Mouse (Mus musculus): ENCODE data around the gene Agk.

Gene Agk

DNA sequence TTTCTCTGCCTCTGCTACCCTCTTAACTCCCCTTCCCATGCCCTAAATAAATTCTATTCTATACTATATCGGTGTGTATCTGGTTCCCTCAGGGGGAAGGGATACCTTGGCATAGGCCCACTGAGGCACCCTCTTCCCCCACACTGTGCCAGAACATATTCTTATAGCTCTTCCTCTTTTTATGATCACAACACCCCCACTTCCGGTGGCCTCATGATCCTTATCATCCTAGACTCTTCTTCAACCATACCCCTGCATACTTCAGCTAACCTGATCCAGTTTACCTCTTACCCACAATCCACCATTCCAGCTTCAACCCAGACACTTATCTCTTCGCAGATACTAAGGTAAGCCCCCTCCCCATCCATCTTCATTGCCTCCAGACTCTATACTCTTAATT is 86.1 kb downstream of the Agk start:
- no peak for DNase-seq (ENCODE audit: low spot score)

DNA sequence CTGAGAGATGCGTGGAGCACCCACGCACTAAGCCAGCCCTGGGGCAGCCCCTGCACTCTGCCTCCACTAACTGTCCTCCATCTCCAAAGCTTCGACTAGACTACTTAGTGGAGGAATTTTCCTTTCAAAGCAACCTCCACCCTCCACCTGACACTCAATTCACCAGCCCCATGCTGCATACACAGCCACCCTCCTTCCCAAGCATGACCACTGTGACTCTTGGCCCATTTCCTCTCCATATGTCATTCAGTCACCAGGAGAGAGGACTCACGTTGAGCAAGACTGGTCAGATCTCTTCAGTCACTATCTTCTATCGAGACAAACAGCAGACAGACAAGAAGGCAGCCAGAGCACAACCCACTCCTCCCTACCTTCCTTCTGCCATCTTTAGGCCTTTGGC is 88.1 kb downstream of the Agk start:
- no peak for DNase-seq (ENCODE audit: low spot score)

DNA sequence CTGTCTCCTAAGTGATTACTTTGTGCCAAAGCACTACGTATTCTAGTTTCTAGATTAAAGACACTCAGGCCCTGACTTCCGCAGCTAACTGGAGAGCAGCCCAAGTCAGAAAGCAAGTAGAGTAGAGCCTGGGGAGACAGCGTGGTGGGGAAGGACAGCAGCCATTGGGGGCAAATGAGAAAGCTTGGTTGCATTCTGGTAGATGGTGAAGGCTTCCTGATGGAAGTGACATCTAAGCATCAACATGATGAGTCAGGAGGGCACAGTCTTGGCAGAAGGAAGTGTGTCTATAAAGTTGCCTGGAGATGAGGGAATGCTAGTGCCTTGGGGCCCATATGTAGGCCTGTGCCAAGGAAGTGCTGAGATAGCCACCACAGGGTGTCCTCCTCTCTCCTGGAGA is 88.6 kb downstream of the Agk start:
- DNase-seq (ENCODE audit: low spot score) = no peak

DNA sequence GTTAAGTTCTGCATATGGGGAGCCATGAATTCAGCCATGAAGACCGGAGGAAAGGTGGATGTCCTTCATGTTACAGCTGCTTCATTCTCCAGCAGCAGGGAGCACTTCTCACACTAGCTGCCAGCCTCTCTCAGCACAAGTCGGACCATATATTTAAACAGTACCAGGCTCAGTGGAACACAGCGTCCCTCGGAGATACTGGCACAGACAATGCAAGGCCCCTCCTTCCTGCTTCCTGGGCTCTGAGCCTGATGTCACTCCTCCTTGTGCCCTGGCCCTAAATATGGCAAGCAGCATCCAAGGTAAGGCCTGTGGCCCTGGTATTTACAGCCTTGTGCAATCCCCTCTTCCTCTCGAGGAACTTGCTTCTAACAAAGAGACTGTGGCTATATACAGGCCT is 90.8 kb downstream of the Agk start:
- no peak for DNase-seq (ENCODE audit: low spot score)

DNA sequence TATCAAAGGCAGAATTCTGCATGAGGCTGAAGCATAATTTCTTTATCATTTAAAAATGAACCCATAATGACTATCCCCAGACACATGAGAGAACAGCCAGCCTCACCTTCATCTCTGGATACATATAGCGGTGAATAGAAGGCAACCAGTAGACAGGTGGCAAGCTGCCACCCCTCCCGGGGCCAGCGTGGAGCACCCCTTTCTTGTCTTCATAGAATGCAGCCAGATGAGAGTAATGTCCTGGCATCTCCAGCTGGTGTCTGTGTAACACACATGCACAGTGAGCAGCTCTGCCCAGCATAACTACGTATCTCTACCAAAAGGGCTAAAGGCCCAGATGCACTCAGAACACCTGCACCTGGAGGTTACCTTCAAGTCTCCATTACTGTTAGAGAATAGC is 93.4 kb downstream of the Agk start:
- no peak for DNase-seq (ENCODE audit: low spot score)

DNA sequence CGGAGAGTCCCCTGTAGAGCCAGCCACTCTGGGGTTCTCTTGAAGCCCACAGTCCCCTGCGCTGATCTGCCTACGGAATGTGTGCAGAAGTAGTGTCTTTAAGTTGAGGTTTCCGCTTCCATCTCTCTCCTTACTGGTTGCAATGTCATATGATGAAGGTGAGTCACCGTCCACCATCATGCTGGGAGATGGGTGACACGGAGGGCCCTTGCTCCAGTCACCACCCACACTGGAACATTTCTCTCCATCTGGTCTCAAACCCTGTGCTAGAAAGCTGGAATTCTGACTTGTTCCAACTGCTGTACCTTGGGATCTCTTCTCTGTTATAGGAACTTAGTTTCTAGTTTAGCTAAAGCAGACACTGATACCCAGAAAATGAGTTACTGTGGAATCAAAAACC is 96.1 kb downstream of the Agk start:
- no peak for DNase-seq (ENCODE audit: low spot score)

DNA sequence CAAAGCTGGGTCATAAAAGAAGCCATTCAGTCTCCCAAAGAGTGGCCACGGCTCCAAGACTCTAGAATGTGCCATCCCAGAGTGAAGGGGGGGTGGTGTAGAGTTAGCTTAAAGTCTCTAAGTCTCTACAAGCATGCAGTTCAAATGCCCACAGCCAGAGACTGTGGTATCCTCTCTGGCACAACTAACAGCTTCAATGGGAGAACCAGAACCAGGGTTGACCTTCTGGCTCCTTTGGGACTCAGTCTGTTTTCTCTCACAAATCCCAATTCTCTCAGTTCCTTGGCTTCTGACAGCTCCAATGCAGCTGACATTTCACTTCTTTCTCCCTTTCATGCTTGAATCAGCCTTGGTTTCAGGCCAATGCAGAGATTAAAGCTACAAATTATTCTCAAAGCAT is 98.0 kb downstream of the Agk start:
- no peak for DNase-seq (ENCODE audit: low spot score)

DNA sequence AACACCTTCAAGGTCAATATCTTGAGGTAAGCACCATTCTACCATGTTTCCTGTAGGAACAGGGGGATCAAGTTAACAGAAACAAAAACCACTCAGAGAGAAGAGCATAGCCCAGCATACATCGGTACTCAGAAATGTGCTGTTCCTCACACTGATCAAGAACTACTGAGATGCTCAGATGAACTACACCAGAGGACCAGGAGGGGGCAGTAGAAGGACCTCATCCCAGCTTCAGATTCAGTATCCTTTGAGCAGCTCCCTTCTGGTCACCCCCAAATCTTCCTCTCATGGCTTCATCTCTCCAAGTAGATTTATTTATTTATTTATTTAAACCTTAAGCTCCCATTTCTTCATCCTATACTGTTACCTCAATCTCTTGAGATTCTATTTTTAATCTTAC is 98.8 kb downstream of the Agk start:
- DNase-seq (ENCODE audit: low spot score) = peak; percentile 69

DNA sequence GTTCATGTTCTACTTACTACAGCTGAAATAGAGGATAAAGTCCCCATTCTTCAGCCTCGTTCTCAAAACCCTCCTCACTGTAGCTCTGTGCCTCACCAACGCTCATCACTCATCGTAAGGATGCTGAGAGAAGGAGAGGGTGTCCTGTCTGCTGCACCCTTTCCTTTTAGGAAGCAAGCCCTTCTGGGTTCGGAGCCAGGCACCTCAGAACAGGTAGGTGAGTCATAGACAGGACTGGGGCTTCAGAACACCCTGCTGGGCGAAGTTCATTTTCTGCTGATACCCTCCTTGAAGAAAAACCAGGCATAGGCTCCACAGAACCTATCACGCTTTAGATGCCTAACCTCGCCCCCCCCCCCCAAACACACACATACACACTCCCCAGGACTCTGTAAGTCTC is 102.5 kb downstream of the Agk start:
- DNase-seq (ENCODE audit: low spot score) = no peak

DNA sequence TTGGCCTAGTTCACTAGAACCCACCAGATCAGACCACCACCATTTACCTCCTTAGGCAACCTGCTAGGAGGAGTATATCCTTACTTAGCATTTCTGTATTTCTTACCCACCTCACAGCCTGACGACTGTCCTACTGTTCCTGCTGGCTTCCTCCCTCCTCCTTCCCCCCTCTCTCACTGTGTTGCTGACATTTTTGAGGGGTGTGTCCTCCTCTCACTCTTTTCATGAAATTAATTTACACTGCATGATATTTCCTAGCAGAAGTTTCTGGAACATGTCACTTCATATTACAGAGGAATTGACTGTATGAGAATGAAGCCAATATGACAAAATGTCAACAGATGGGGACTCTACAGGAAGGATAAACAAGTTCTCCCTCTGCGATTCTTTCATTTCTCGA is 103.7 kb downstream of the Agk start:
- DNase-seq (ENCODE audit: low spot score) = no peak

DNA sequence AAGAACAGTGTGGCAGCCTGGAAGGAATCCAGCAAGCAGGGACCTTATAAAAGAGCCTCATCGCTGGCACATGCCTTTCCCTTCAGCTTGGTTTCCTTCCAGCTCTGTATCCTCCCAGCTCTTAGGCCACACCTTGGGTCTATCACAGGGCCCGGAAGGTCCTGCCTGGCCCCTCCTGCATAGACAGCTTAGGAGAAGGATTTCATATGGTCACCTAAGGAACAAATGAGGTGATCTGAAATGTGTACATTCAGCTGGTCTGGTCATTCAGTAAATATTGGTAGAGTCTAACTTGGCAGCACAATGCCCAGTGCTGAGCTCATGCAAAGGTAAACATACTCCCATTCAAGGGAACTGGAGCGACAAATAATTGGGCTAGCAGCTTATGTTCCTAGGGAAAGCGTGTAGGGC is 104.6 kb downstream of the Agk start:
- no peak for DNase-seq (ENCODE audit: low spot score)

DNA sequence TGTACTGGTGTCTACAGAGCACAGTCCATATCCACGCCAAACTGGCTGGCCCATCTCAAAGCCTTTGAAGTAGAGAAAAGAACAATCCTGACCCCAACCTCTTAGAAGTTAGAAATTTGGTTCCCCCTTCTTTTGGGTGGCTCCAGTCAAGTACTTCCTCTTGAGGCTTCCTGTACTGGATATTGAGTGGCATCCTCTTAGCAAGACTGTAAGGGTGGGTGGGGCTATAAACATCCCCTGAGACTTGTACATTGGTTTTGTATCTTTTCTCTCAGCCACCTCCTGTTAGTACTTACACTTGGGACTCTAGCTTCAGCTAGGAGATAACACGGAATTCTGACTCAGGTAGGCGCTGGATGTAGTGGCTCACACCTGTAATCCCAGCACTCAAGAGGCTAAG is 105.3 kb downstream of the Agk start:
- DNase-seq (ENCODE audit: low spot score) = no peak

DNA sequence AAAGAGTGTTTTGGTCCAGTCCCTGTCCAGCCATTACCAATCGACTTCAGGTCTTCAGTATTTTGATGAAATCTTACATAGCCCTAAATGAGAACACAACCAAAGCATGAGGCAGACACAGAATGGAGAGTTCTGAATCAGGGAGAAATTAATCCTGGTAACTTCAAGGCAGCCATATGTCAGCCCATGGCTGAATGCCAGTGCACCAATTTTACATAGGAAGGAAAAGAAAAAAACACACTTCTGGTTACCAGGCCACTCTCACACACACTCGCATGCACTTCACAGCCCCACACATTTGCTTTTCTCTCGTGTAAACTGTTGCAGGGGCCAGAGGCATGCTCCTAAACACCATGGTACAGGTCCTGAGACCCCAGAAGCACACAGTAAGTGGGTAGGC is 105.9 kb downstream of the Agk start:
- no peak for DNase-seq (ENCODE audit: low spot score)

DNA sequence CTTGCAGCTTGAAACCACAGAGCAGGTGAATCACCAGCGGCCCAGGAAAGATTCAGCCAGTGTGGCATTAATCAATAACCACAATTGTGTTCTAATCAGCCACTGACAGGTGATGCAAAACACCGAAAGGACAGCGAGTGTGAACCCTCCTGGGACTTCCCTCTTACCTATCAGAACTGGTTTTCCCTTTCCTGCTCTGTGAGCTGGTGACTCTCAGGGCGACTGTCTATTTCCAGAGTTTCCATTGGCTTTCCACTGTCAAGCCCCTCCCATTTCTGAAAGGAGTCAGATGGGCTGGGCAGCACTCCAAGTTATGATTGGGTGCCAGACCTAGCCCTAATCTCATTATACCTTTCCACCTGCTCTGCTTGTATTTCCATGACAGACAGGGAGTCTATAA is 106.4 kb downstream of the Agk start:
- DNase-seq (ENCODE audit: low spot score) = no peak

DNA sequence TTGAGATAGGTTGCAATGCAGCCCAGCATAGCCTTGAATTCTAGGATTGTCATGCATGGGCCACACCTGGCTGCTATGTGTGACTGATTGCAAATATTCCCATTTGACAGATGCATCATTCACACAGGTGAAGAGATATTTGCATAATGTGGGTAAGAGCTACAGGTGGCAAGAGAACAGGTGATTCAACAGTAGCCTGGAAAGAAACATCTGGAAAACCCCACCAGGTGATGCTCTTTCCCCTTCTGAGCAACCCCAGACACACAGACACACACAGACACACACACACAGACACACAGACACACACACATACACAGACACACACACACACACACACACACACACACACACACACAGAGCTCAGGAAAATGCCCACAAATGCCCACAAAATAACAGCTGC is 106.8 kb downstream of the Agk start:
- no peak for DNase-seq (ENCODE audit: low spot score)

DNA sequence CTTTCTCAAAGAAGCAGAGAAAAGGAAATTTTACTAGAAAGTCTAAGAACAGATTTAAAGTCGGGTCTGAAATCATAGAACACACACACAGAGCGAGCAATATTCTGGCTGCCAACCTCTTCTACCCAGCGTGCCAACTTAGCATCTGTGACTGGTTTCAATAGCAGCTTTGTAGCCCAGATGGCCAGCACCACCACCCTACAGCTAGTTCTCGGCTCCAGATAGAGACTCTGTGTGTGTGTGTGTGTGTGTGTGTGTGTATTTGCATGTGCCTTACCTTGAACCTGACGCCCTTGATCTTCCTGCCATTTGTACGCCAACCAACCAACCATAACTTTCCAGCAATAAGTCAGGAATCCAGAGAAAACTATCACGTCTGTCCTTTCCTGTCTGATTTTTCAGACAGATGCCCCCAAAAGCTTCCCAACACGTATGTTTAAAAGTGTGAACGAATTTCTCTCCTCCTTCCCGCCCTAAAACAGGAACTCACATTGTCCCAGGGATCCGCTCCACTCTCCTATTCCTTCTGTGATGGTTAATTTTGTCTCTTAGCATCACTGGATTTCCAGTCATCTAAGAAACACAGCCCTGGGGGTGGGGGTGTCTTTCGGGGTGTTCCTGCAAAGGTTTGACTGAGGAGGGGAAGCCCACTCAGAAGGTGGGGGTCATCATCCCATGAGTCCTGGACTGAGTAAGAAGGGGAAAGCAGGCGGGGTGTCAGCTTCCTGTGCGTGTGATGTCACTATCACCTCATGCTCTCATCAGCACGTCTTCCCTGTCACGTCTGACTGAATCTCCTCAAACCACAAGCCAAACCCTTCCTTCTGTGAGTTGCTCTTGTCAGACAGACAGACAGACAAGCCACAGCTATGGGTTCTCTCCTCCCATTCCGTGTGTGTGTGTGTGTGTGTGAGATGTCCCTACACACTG is 107.6 kb downstream of the Agk start:
- DNase-seq (ENCODE audit: low spot score) = no peak

DNA sequence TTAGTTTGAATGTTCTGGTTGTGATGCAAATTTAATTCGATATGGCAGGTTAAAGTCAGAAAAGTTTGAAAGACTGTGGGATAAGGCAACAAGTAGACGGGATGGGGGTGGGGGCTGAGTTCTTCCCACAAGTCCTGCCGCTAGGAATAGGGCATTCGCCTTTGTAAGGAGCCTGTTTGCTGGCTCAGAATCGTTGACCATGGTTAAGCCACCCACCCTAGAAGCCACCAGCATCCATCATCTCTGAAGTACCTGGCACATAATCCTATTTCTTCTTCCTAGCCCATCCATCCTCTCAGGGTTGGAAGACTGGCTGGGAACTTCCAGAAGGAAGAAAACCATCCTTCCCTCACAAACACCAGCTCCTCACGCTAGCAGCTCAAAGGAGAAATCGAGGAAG is 109.7 kb downstream of the Agk start:
- DNase-seq (ENCODE audit: low spot score) = no peak

DNA sequence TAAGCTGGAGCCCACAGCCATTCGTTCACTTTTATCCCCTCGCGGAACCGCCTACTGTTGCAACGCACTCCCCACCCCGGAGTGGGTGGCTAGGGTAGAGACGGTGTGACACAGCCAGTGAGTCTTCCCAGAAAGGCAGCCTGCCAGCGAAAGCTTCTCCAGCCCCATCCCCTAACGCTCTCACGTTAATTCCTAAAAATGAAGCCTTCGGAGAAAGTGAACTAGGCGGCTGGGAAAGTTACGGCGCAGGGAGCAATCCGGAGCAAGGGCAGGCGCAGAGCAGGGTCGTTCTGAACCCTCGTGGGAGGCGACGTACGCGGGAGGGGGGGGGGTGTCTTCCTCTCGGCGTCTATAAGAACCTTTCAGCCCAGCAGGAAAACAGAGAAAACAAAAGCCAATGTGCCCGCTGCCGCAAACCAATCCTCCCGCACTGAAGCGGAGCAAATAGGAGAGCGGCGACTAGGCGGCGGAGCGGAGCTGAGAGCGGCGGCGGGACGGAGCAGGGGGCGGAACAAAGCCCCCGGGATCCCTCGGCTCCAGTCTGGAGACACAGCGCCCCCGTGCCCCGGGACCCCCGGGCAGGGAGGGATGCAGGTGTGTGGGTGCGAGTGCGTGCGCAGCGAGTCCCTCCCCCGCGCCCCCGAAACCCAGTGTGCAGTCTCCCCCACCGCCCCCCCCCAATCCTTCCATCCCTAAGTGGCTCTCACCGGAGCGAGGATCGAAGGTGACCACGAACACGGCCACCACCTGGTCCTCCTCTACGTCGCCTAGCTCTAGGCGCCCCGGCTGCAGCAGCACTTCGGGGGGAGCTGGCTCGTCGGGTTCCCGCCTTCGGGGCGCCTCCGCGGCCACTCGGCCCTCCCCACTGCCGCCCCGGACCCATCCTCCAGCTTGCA is 110.4 kb downstream of the Agk start:
- DNase-seq (ENCODE audit: low spot score) = peak; percentile 71

DNA sequence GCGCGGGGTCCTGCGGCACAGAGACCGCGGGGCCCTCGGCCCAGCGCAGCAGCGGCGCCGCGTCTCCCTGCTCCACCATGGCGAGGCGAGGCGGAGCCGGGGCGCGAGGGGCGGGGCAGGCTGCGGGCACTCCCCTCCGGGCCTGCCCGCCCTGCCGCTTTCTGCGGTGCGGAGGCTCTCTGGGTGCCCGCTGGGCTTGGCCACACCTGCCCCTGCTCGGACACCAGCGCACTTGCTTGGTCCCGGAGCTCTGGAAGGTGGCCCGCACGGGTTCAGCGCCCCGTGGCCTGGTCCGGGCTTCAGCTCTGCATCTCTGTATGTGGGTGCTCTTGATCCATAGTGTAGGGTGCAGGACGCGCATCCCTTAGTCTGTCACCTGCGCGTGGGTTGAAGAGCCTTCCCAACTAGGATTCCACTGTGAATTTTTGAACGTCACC is 111.1 kb downstream of the Agk start, which contains the start of gene E330009J07Rik:
TSS of gene E330009J07Rik (minus strand) at position 89 of the 437 bp plus-strand sequence.
- peak; percentile 82 for DNase-seq (ENCODE audit: low spot score)

DNA sequence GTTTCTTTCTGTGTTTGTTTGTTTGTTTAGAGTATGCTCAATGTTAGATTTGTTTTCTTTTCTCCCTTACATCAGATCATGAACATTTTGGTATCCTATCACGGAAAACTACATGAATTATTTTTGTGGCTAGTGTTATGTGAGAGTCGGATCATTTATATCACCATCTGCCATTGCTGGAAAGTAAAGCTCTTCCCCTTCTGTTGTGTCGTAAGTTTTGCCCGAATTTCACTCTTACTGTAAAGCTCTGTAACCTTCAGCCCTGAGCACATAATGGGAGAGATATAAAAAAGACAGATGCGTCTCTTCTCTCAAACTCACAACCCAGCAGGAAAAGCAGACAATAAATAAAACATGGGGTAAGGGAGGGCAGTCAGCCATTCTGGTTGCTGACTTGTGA is 114.0 kb downstream of the Agk start, which contains the start of gene Wee2:
TSS of gene Wee2 (plus strand) at position 153 of the 400 bp plus-strand sequence.
- no peak for DNase-seq (ENCODE audit: low spot score)

DNA sequence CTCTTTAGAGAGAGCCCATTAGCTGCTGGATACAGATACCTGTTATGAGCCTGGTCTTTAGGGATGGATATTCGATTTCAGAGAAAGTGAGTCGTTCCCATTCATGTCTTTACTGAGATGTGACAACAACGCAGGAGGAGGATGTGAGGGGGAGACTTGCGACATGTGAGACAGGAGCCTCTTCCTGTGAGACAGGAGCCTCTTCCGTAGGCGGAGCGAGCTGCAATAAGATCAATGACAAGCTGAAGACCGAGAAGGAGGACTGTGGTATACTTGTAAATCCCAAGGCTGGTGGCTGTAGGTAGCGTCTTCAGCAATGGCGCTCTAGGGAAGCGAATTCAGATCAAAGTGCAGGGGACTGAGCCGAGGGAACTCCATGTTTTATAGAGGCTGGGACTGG is 114.8 kb downstream of the Agk start:
- no peak for DNase-seq (ENCODE audit: low spot score)

DNA sequence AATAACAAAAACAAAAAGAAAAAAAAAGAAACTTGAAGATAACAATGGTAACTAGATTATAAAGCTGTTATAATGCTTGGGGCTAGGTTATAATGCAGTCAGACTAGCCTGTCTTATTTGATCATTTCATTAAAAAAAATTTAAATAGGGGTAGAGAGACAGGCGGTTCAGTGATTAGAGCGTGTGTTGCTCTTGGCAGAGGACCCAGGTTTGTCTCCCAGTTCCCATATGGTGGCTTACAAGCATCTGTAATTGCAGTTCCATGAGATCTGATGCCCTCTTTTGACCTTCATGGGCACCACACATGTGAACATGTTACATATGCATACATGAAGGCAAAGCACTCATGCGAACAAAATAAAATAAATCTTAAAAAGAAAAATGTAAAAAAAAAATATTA is 116.3 kb downstream of the Agk start:
- no peak for DNase-seq (ENCODE audit: low spot score)

DNA sequence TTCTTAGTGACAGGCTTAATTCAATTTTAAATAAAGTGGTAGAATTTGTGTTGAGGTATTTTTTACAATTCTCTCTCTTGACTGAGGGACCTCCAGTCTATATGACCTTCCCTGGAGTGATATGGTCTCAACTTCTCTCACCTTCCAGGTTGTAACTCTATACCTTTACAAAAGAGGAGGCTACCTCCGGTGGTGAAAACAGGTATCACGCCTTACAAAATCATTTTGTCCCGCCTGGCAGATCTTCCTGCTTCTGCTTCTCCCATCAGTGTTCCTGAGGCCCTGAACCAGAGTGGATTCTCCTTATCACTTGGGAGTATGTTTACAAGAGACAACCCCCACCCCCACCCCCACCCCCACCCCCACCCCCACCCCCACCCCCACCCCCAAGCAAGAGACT is 116.8 kb downstream of the Agk start:
- DNase-seq (ENCODE audit: low spot score) = no peak
